Mouse (Mus musculus) liver, embryonic 15.5 days (tissue): ENCODE results near the gene Rpap2. TPM values are rescaled to one million over a fixed set of nuclear protein-coding genes. Genes with fewer than 3 reads are reported as not detected.

Experiments used
- ATAC-seq: fragments of 200-750 bp; cut with Nextera tagmentation; 2 replicates; pipeline ENCODE4 v1.8.0; 2017; ENCODE audit warnings: moderate number of reproducible peaks, mild to moderate bottlenecking, moderate library complexity; ENCODE audit not compliant: insufficient read depth
- H3K27ac ChIP-seq: fragments of 300-500 bp; sonication (generic); replicated peaks from 2 replicates; pipeline ENCODE4 v1.5.1; 2015; ENCODE audit warnings: mild to moderate bottlenecking, inconsistent platforms
- H3K27me3 ChIP-seq: fragments of 300-500 bp; sonication (generic); 2 replicates; pipeline ENCODE4 v1.6.1; 2015; ENCODE audit warnings: mild to moderate bottlenecking, inconsistent platforms
- H3K36me3 ChIP-seq: fragments of 300-500 bp; sonication (generic); replicated peaks from 2 replicates; pipeline ENCODE4 v1.6.1; 2015; ENCODE audit warnings: moderate library complexity, mild to moderate bottlenecking, inconsistent platforms
- H3K4me1 ChIP-seq: fragments of 300-500 bp; sonication (generic); replicated peaks from 2 replicates; pipeline ENCODE4 v1.6.1; 2015; ENCODE audit warnings: inconsistent platforms
- H3K4me2 ChIP-seq: fragments of 300-500 bp; sonication (generic); 2 replicates; pipeline ENCODE4 v1.6.1; 2015; ENCODE audit warnings: moderate library complexity, mild to moderate bottlenecking, inconsistent platforms
- H3K4me3 ChIP-seq: fragments of 300-500 bp; sonication (generic); replicated peaks from 2 replicates; pipeline ENCODE4 v1.5.1; 2015; ENCODE audit warnings: mild to moderate bottlenecking, inconsistent platforms
- H3K9ac ChIP-seq: fragments of 300-500 bp; sonication (generic); 2 replicates; pipeline ENCODE4 v1.6.1; 2015; ENCODE audit warnings: moderate library complexity, mild to moderate bottlenecking, inconsistent platforms
- H3K9me3 ChIP-seq: fragments of 300-500 bp; sonication (generic); replicated peaks from 2 replicates; pipeline ENCODE4 v1.6.1; 2016; ENCODE audit warnings: inconsistent platforms
- WGBS: fragments of 180-500 bp; shearing (Covaris S2); methylation state at CpG from one replicate; pipeline ENCODE4 v1.1.7; 2015; ENCODE audit warnings: mixed read lengths; ENCODE audit not compliant: insufficient replicate concordance; 5-methylcytosine and 5-hydroxymethylcytosine counted together
- polyA plus RNA-seq: library from polyadenylated mRNA; unstranded; fragments of >200 nt; fragmentation: Nextera tagmentation; extraction: Ambion mirVana; gene quantifications from 2 replicates; pipeline ENCODE4 v1.2.1, GENCODE M21; 2015

Rpap2 gene
- polyA plus RNA-seq, 1 experiment from 2014 or later = 4.7 TPM

DNA sequence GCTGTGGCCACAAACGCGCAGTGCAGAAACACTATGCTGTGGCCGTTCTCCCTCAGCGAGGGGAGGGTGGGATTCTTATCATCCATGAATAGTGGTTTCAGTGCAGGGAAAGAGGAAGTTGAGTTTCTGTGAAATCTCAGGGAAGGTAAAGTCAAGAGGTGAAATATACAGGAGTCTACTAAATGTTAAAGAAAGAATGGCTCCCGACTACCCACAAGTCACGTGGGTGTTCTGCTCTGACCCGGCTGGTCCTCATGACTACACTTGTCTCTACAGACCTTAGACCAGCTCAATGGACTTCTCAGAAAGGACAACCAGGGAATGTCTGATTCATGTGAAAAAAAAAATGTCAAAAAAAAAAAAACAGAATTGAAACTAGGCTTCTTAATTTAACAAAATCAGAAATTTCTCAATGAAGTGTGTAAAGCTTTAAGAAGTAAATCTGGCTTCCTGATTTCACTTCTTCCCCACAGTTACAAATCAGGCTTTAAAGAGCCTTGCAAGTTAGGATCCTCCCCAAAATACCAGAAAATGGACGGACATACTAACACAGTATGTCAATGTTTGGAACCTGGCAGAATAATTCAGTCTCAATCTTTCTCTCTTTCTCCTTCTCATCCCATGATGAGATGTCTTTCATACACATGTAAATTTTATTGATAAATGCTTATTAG, 111.1 kb downstream of the Rpap2 start:
- no peaks in the 10 kb centered on the region for H3K36me3 ChIP-seq
- no peaks in the 10 kb centered on the region for H3K9me3 ChIP-seq
- peaks cover 36% of the 10 kb centered on the region for H3K27me3 ChIP-seq
- no peak overlapping the region for H3K9ac ChIP-seq
- no peak overlapping the region for H3K4me2 ChIP-seq
- H3K27ac ChIP-seq = no peak overlapping the region
- H3K4me3 ChIP-seq = no peak overlapping the region
- 24% methylated on average over 8 of the region's 8 CpGs for WGBS
- H3K4me1 ChIP-seq = no peaks in the 10 kb centered on the region
- ATAC-seq = no peak

Other genes starting within 250 kb of the Rpap2 start
- gene Ephx4, start 194.6 kb upstream of the Rpap2 start, polyA plus RNA-seq = 0.09 TPM in 2 replicates
- not detected in 2 replicates for gene Lpcat2b, start 165.8 kb upstream of the Rpap2 start, polyA plus RNA-seq
- 1.2 and 1.4 TPM in 2 replicates for gene Btbd8, start 159.4 kb upstream of the Rpap2 start, polyA plus RNA-seq
- gene Gm42669, start 89.8 kb upstream of the Rpap2 start, polyA plus RNA-seq = 0.05 TPM in 1 of 2 replicates, not detected in the other
- gene 1700028K03Rik, start 62.7 kb upstream of the Rpap2 start, polyA plus RNA-seq = 0.02 TPM in 1 of 2 replicates, not detected in the other
- 5.3 and 5.4 TPM in 2 replicates for gene Glmn, start 515 bp downstream of the Rpap2 start, polyA plus RNA-seq
- 1.6 and 2.1 TPM in 2 replicates for gene Gfi1, start 128.7 kb downstream of the Rpap2 start, polyA plus RNA-seq
- 0.35 and 0.53 TPM in 2 replicates for gene Ube2d2b, start 232.7 kb downstream of the Rpap2 start, polyA plus RNA-seq